Mouse (Mus musculus) midbrain, embryonic 10.5 days (tissue): ENCODE measurements around the gene Kdelr1. TPM values are rescaled to one million over a fixed set of nuclear protein-coding genes. Genes with fewer than 3 reads are reported as not detected.
"Not testable (repeated sequence)": the region's sequence is repeated elsewhere in the genome, so short reads cannot be mapped to it uniquely, and the experiment has no call there.

Experiments
- DNase-seq: peaks from one replicate; pipeline ENCODE4 v3.0.0-alpha.2; 2017; ENCODE audit warnings: low spot score
- H3K27ac ChIP-seq: fragments of 300-500 bp; sonication (generic); replicated peaks from 2 replicates; pipeline ENCODE4 v1.5.1; 2016; ENCODE audit warnings: mild to moderate bottlenecking
- H3K27me3 ChIP-seq: fragments of 300-500 bp; sonication (generic); 2 replicates; pipeline ENCODE4 v1.6.1; 2016; ENCODE audit warnings: low read depth, mild to moderate bottlenecking; ENCODE audit not compliant: poor library complexity, severe bottlenecking
- H3K36me3 ChIP-seq: fragments of 300-500 bp; sonication (generic); 2 replicates; pipeline ENCODE4 v1.6.1; 2016; ENCODE audit warnings: mild to moderate bottlenecking, moderate library complexity
- H3K4me1 ChIP-seq: fragments of 300-500 bp; sonication (generic); 2 replicates; pipeline ENCODE4 v1.6.1; 2016
- H3K4me3 ChIP-seq: fragments of 300-500 bp; sonication (generic); 2 replicates; pipeline ENCODE4 v1.5.1; 2016; ENCODE audit warnings: mild to moderate bottlenecking, moderate library complexity
- H3K9me3 ChIP-seq: fragments of 300-500 bp; sonication (generic); replicated peaks from 2 replicates; pipeline ENCODE4 v1.6.1; 2016; ENCODE audit warnings: mild to moderate bottlenecking
- WGBS: fragments of 180-500 bp; shearing (Covaris S2); methylation state at CpG from one replicate; pipeline ENCODE4 v1.1.7; 2016; 5-methylcytosine and 5-hydroxymethylcytosine counted together
- polyA plus RNA-seq: library from polyadenylated mRNA; unstranded; fragments of >200 nt; fragmentation: Nextera tagmentation; extraction: Ambion mirVana; gene quantifications from 2 replicates; pipeline ENCODE4 v1.2.1, GENCODE M21; 2016

Gene Kdelr1
- polyA plus RNA-seq, 1 experiment from 2014 or later: 39.0 TPM

DNA sequence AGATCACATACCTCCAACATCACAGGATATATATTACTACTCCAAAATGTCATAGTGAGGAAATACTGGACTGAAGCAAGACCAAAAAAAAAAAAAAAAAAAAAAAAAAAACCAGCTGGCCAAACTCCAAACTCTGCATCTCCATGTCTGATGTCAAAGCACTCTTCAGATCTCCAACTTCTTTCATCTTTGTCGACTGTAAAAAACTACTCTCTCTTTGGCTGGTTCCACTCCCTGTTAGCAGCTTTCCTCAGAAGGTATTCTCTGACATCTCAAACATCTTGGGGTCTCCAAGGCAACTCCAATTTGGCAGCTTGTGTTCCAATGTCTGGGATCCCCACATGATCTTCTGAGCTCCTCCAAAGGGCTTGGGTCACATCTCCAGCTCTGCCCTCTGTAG is 5.7 kb downstream of the Kdelr1 start, which contains the start of gene Grin2d:
Grin2d (minus strand) TSS at position 101 of the 400 bp plus-strand sequence.
- DNase-seq, H3K9me3 ChIP-seq, H3K4me3 ChIP-seq, H3K27me3 ChIP-seq, H3K27ac ChIP-seq: not testable (repeated sequence)
- Histone ChIP-seq H3K4me1 (peaks cover 18% of the 10 kb centered on the region), H3K36me3 (peaks cover 94% of the 10 kb centered on the region)
- 100% methylated on average over 1 of the region's 1 CpGs for WGBS

GRCm38 (mm10) chr7:45880531-45880930 is 8.0 kb downstream of the Kdelr1 start:
- Histone ChIP-seq H3K27me3 (no peaks in the 10 kb centered on the region), H3K4me1 (no peaks in the 10 kb centered on the region), H3K27ac (no peak overlapping the region), H3K4me3 (no peak overlapping the region), H3K36me3 (peaks cover 100% of the 10 kb centered on the region), H3K9me3 (no peaks in the 10 kb centered on the region)
- no peak for DNase-seq
- 95% methylated on average over 4 of the region's 4 CpGs for WGBS

GRCm38 (mm10) chr7:45881011-45881410 is 8.4 kb downstream of the Kdelr1 start:
- 93% methylated on average over 2 of the region's 2 CpGs for WGBS
- Histone ChIP-seq H3K36me3 (peaks cover 98% of the 10 kb centered on the region), H3K27ac (no peak overlapping the region), H3K4me3 (no peak overlapping the region), H3K9me3 (no peaks in the 10 kb centered on the region), H3K4me1 (no peaks in the 10 kb centered on the region), H3K27me3 (no peaks in the 10 kb centered on the region)
- no peak for DNase-seq

DNA sequence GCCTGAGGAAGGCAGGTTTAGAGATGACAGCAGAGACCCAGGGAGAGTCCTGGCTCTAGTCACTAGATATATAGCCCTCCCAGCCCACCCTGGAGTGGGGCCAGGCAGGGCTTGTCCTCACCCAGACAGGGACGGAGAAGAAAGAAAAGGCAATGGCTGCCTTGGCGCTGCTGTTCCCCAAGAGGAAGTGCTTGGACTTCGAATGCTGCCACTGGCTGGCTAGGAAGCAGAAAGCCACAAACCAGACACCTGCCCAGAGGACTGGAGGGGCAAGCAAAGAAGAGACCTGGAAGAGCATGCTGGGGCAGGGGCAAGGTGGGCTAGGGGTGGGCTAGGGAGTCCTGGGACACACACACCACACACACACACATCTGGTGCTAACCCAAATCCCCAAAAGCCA is 14.7 kb downstream of the Kdelr1 start:
- no peak overlapping the region for H3K4me3 ChIP-seq
- H3K9me3 ChIP-seq: no peaks in the 10 kb centered on the region
- DNase-seq: no peak
- H3K27me3 ChIP-seq: no peaks in the 10 kb centered on the region
- 64% methylated on average over 3 of the region's 3 CpGs for WGBS
- H3K4me1 ChIP-seq: no peaks in the 10 kb centered on the region
- peaks cover 36% of the 10 kb centered on the region for H3K36me3 ChIP-seq
- no peak overlapping the region for H3K27ac ChIP-seq

- Histone ChIP-seq H3K27ac (no peak overlapping the region), H3K4me3 (no peak overlapping the region), H3K9me3 (no peaks in the 10 kb centered on the region), H3K27me3 (peaks cover 10% of the 10 kb centered on the region), H3K36me3 (no peaks in the 10 kb centered on the region), H3K4me1 (peaks cover 12% of the 10 kb centered on the region)
- DNase-seq: no peak
- 94% methylated on average over 2 of the region's 2 CpGs for WGBS
Observed at GRCm38 (mm10) chr7:45892651-45893050, 20.1 kb downstream of the Kdelr1 start.

GRCm38 (mm10) chr7:45895931-45896516 is 23.5 kb downstream of the Kdelr1 start:
- no peak for DNase-seq
- Histone ChIP-seq H3K9me3 (no peaks in the 10 kb centered on the region), H3K27me3 (peaks cover 10% of the 10 kb centered on the region), H3K4me3 (peak overlapping the region; percentile 64), H3K27ac (peak overlapping the region; percentile 81), H3K36me3 (no peaks in the 10 kb centered on the region), H3K4me1 (peaks cover 17% of the 10 kb centered on the region)
- WGBS: 76% methylated on average over 6 of the region's 6 CpGs

DNA sequence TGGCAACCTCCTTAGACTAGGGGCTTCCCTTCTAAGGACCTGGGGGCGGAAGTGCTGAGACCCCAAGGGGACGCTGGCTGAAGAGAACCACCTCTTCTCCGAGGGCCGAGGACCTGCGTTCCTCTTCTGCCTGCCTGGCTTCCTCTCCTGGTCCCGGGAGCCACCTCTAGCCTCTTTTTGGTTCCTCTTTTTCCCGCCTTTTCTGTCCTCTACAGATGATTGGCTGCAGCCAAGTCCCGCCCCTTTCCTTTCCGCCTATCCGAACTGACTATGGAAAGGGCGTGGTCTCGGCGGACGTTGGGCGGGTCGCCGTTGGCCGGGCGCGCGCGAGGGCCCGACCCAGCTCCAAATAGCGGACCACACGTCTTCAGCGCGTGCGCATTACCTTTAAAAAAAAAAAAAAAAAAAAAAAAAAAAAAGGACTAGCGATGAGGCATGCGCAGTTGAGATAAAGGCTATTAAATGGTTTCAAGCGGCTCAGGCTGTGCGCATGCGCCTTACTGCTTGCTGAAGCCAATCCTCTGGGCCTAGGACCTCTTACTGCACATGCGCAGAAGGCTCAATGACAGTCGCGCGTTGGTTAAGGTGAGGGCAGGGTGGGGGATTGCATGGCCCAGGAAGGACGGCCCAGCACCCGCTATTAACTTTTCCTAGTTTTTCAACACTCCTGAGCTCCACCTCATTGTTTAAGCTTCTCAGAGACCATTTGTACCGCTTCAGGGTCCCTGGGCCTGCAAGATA is 24.1 kb downstream of the Kdelr1 start, which contains the start of the genes Syngr4 and Tmem143:
Syngr4 (minus strand) TSS at position 198 of the 741 bp plus-strand sequence.
Tmem143 (plus strand) TSS at position 425 of the 741 bp plus-strand sequence.
- Histone ChIP-seq H3K27ac (peak within 1 kb of the TSS; percentile 88), H3K4me3 (peak within 1 kb of the TSS; percentile 64)
- 1% methylated on average over 40 of the region's 40 CpGs for WGBS

DNA sequence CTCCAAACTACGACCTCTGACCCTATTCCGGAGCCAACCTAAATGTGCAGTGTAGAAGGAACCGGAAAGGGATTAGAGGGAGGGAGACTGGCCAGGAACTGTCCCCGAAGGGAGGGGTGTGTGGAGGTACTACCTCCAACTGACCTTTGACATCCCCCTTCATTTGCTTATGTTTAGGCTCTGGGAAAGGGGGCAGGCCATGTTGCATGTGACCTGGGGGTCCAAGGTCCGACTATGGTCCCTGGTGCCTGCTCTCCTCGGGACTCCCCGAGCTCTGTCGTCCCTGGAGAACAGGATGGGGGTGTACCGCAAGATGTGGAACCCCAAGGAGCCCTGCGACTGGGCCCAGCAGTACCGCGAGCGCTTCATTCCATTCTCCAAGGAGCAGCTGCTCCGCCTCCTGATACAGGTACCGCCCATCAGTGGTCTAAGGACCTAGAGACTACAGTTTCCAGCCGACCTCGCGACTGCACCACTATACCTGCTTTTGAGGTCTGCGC is 24.7 kb downstream of the Kdelr1 start:
- WGBS: 2% methylated on average over 19 of the region's 19 CpGs
- Histone ChIP-seq H3K27me3 (peaks cover 10% of the 10 kb centered on the region), H3K27ac (peak overlapping the region; percentile 88), H3K4me3 (peak overlapping the region; percentile 64), H3K9me3 (no peaks in the 10 kb centered on the region), H3K36me3 (no peaks in the 10 kb centered on the region), H3K4me1 (peaks cover 17% of the 10 kb centered on the region)
- DNase-seq: no peak

More for the DNA sequence above, 24.1 kb downstream of the Kdelr1 start, which contains the start of the genes Syngr4 and Tmem143:
- Histone ChIP-seq H3K27me3 (peaks cover 10% of the 10 kb centered on the region), H3K4me1 (peaks cover 17% of the 10 kb centered on the region), H3K9me3 (no peaks in the 10 kb centered on the region), H3K36me3 (no peaks in the 10 kb centered on the region)
- peak; percentile 95 for DNase-seq

GRCm38 (mm10) chr7:45898125-45898524 is 25.6 kb downstream of the Kdelr1 start:
- Histone ChIP-seq H3K4me3 (peak overlapping the region; percentile 64), H3K27me3 (peaks cover 10% of the 10 kb centered on the region), H3K4me1 (peaks cover 17% of the 10 kb centered on the region)
- 60% methylated on average over 4 of the region's 4 CpGs for WGBS
- H3K9me3 ChIP-seq, H3K36me3 ChIP-seq, H3K27ac ChIP-seq, DNase-seq: not testable (repeated sequence)

GRCm38 (mm10) chr7:45901562-45901961 is 29.0 kb downstream of the Kdelr1 start:
- peaks cover 13% of the 10 kb centered on the region for H3K4me1 ChIP-seq
- no peaks in the 10 kb centered on the region for H3K27me3 ChIP-seq
- H3K36me3 ChIP-seq: no peaks in the 10 kb centered on the region
- H3K4me3 ChIP-seq: no peak overlapping the region
- DNase-seq: no peak
- no peak overlapping the region for H3K27ac ChIP-seq
- 61% methylated on average over 5 of the region's 5 CpGs for WGBS
- H3K9me3 ChIP-seq: 0 out of 2 replicates have a peak, but pooled peaks cover 4% of the 10 kb centered on the region

- H3K4me3 ChIP-seq: no peak overlapping the region
- no peaks in the 10 kb centered on the region for H3K27me3 ChIP-seq
- H3K9me3 ChIP-seq: 0 out of 2 replicates have a peak, but pooled peaks cover 4% of the 10 kb centered on the region
- H3K36me3 ChIP-seq: peaks cover 7% of the 10 kb centered on the region
- peaks cover 6% of the 10 kb centered on the region for H3K4me1 ChIP-seq
- DNase-seq: peak; percentile 19
- 86% methylated on average over 12 of the region's 12 CpGs for WGBS
- H3K27ac ChIP-seq: no peak overlapping the region
Observed at GRCm38 (mm10) chr7:45902481-45903002, 30.0 kb downstream of the Kdelr1 start.

DNA sequence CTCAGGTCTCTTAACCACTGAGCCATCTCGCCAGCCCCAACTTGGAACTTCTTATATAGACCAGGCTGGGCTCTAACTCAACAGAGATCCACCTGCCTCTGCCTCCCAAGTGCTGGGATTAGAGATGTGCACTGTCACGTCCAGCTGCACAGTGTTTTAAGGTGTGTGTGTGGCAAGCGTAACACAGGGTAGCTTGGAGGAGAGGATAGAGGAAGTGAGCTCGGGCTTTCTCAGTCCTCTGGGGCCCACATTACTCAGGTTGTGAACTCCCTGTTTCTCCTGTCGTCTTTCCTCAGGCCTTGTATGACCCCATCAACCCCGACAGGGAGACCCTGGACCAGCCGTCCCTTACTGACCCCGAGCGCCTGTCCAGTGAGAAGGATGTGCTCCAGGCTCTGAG is 34.0 kb downstream of the Kdelr1 start:
- H3K9me3 ChIP-seq: 0 out of 2 replicates have a peak, but pooled peaks cover 7% of the 10 kb centered on the region
- DNase-seq: no peak
- H3K36me3 ChIP-seq: peaks cover 37% of the 10 kb centered on the region
- no peak overlapping the region for H3K27ac ChIP-seq
- H3K4me1 ChIP-seq: no peaks in the 10 kb centered on the region
- WGBS: 93% methylated on average over 9 of the region's 9 CpGs
- H3K4me3 ChIP-seq: no peak overlapping the region
- H3K27me3 ChIP-seq: no peaks in the 10 kb centered on the region
